ENCODE assay signal across 9 mouse cellular contexts in the genomic region with DNA sequence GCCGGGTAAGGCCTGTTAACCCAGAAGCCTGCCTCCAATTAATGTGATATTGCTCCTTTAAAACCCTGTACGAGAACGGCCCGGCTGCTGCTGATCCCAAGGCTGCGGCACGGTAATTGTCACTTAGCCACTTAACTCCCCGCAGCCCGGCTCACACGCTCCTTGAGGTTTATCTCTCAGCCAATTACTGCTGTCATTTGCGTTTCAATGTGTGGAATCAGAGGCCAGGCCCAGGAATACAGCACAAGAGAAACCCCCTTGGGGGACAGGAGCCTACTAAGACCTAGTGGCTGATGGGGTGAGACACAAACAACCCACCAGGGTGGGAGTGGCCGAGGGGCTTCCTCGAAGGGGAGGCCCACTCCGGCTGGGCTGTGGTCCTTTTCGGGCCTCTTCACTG.
DNase-seq lines count a peak whose midpoint lies in the region; ATAC-seq and TF ChIP-seq lines count a peak whose summit lies in the region.
"Had no signal": no experiment of that assay in that cellular context is flagged by ENCODE, and none has a peak within 500 bp of the region (broad histone marks: within the 10 kb centered on the region; RNA-seq: fewer than 3 reads in every experiment).

No protein-coding gene starts in this region.

- no peaks in the 10 kb centered on the region for H3K27me3 ChIP-seq in forebrain, embryonic 12.5 days
- H3K27me3 ChIP-seq: megakaryocyte, embryonic 14.5 days had no signal

- H3K4me2 ChIP-seq in forebrain, embryonic 12.5 days = peak overlapping the region; percentile 49

- peak overlapping the region; percentile 93 for H3K27ac ChIP-seq in forebrain, embryonic 12.5 days
- peak overlapping the region; percentile 48 for H3K27ac ChIP-seq in olfactory bulb, adult 2 months (ENCODE audit: insufficient read depth, low read depth, low read length)

- no peaks in the 10 kb centered on the region for H3K36me3 ChIP-seq in forebrain, embryonic 12.5 days (replicated peaks)

- WGBS in forebrain, embryonic 12.5 days = 2% methylated on average over 14 of the region's 14 CpGs
- WGBS in olfactory bulb, adult 2 months = 15% methylated on average over 14 of the region's 14 CpGs

- DNase-seq in R1 (ENCODE audit: low read depth, low spot score) = peak; percentile 27
- DNase-seq in adrenal gland, postnatal 25 days = peak; percentile 36
- peak; percentile 47 to 69 for DNase-seq in kidney, postnatal 4 days
- DNase-seq in layer of hippocampus, postnatal 36 days = no peak
- DNase-seq in gastrocnemius, adult 8-10 months (ENCODE audit: low spot score in 2 of 2) = no peak

- no peak for TF ChIP-seq POLR2A in olfactory bulb, adult 2 months (IDR thresholded peaks at IDR 0.05; ENCODE audit: insufficient read depth, low read depth, low read length)

- no peak for TF ChIP-seq CTCF in olfactory bulb, adult 2 months (IDR thresholded peaks at IDR 0.05; ENCODE audit: insufficient read depth, low read depth, low read length)

- no peaks in the 10 kb centered on the region for H3K9me3 ChIP-seq in forebrain, embryonic 12.5 days

- H3K4me3 ChIP-seq in forebrain, embryonic 12.5 days (replicated peaks) = peak overlapping the region; percentile 17
- no peak overlapping the region; the same call in 1 of the 2 replicates for H3K4me3 ChIP-seq in olfactory bulb, adult 2 months (ENCODE audit: insufficient read depth, low read depth, low read length)
- H3K4me3 ChIP-seq: megakaryocyte, embryonic 14.5 days had no signal

- peak; percentile 56 for ATAC-seq in forebrain, embryonic 12.5 days (ENCODE audit: low FRiP score)
- ATAC-seq in CD4-positive, CD25-positive, alpha-beta regulatory T cell, adult 4 months = no peak

- peak overlapping the region; percentile 36; the same call in 1 of the 2 replicates for H3K9ac ChIP-seq in forebrain, embryonic 12.5 days

- peaks cover 54% of the 10 kb centered on the region for H3K4me1 ChIP-seq in forebrain, embryonic 12.5 days
- H3K4me1 ChIP-seq in olfactory bulb, adult 2 months (ENCODE audit: control insufficient read depth, insufficient read depth, low read length) = peaks cover 30% of the 10 kb centered on the region

Comparison
In these comparisons a context has a peak if more than half of its experiments do, and no peak if none do; other contexts are left out.
1. DNase-seq: peak in R1 (single experiment), adrenal gland, postnatal 25 days (single experiment) and kidney, postnatal 4 days (2 of 2); none in layer of hippocampus, postnatal 36 days (0 of 2) and gastrocnemius, adult 8-10 months (0 of 2).